Mouse (Mus musculus) layer of hippocampus, adult 2 months (tissue): ENCODE data around the gene Bahd1. TPM values are rescaled to one million over a fixed set of nuclear protein-coding genes. Genes with fewer than 3 reads are reported as not detected.

Experiments used
- DNase-seq, 2 experiments: peaks; one replicate each; pipeline ENCODE4 v3.0.0; 2022; ENCODE audit warnings: low spot score in 2 of 2
- H3K27ac ChIP-seq: fragments of 200-600 bp; 2 replicates; pipeline ENCODE4 v1.8.1; 2022
- H3K4me3 ChIP-seq: fragments of 200-600 bp; 2 replicates; pipeline ENCODE4 v1.8.1; 2022; ENCODE audit warnings: mild to moderate bottlenecking
- CTCF ChIP-seq: fragments of 200-600 bp; conservative IDR thresholded peaks from 2 replicates; pipeline ENCODE4 v1.8.1; 2022; ENCODE audit warnings: antibody characterized with exemption, mild to moderate bottlenecking, moderate library complexity
- long read RNA-seq, 2 experiments: library from polyadenylated mRNA; stranded (forward); transcript quantifications; one replicate each; pipeline ENCODE4 v2.0.0; 2021; ENCODE audit warnings: borderline mapping rate in 2 of 2
- total RNA-seq, 2 experiments: library from RNA; stranded (reverse); gene quantifications; 2 replicates each; pipeline ENCODE4 v1.2.3; 2021

Gene Bahd1
- total RNA-seq, result 10 to 100 TPM; 58.6 to 61.1 TPM
- long read RNA-seq, experiment 1, full-length matches to known transcripts, result 2 of 6 reads
- long read RNA-seq, experiment 1, partial matches to known transcripts, result 4 of 6 reads
- long read RNA-seq, experiment 1, other reads (novel, unspliced or antisense), result 0 of 6 reads
- long read RNA-seq, experiment 2, full-length matches to known transcripts, result 1 of 4 reads
- long read RNA-seq, experiment 2, partial matches to known transcripts, result 3 of 4 reads
- long read RNA-seq, experiment 2, other reads (novel, unspliced or antisense), result 0 of 4 reads

DNA sequence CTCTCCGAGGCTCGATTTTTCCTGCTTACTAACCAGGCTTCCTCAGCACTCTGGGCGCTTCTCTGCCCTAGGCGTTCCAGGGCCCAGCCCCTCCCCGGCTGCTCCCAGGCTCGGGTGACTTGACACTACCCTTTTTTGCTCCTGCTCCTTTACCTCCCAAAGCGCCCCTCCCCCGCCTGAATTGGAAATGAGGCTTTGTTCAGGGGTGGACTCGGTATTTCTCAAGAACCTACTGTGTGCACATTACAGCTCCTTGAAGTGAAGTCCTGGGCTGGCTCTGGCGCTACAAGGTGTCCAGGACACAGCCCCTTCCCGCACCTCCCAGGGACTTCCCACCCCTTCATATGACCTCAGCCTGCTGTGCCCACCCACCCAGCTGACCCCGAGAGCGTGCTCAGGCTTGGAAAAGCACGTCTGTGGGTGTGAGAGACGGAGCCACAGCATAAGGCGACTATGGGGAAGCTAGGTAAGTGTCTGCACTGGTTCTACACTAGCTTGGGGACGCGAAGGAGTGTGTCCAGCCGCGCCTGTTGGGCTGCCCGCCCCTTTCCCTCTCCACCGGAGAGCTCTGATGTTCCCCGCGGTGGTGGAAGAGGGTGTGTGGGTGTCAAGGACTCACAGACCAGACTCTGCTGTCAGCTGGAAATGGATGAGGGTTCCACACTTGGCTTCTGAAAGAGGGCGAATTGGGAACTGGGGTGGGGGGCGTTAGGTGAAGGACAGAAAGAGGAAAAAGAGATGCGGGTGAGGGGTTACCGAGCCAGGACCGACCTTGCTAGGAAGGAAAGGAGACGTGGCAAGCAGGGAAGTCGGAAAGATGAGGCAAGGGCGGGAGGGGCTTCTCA lies at the start of gene Bahd1:
Gene Bahd1, plus strand, starts transcription at position 397 of the 845 bp plus-strand sequence.
- peak within 1 kb of the TSS; percentile 84 for H3K27ac ChIP-seq
- DNase-seq, result peak in 1 of 2 experiments; percentile 35
- no peak for TF ChIP-seq CTCF

DNA sequence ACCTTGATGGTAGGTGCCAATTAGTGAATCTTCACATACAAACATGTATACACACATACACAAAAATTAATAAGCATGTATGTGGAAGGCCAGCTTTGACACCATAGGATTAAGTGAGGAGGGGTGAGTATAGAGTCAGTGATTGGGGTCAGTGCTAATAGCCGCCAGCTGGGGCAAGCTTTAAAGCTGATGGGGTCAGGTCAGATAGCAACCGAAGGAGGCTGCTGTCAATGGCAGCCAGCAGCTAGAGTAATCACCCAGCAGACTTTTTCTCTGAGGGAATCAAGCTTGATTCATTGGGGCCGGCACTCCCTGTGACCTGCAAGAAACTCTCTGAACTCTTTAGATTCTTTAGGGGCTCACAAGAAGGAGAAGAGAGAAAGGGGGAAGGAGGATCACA lies 48.4 kb upstream of the Bahd1 start:
- H3K4me3 ChIP-seq, result no peak overlapping the region
- no peak overlapping the region for H3K27ac ChIP-seq
- no peak for TF ChIP-seq CTCF
- DNase-seq, result no peak

More for the DNA sequence above, at the start of gene Bahd1:
- H3K4me3 ChIP-seq, result peak within 1 kb of the TSS; percentile 87

DNA sequence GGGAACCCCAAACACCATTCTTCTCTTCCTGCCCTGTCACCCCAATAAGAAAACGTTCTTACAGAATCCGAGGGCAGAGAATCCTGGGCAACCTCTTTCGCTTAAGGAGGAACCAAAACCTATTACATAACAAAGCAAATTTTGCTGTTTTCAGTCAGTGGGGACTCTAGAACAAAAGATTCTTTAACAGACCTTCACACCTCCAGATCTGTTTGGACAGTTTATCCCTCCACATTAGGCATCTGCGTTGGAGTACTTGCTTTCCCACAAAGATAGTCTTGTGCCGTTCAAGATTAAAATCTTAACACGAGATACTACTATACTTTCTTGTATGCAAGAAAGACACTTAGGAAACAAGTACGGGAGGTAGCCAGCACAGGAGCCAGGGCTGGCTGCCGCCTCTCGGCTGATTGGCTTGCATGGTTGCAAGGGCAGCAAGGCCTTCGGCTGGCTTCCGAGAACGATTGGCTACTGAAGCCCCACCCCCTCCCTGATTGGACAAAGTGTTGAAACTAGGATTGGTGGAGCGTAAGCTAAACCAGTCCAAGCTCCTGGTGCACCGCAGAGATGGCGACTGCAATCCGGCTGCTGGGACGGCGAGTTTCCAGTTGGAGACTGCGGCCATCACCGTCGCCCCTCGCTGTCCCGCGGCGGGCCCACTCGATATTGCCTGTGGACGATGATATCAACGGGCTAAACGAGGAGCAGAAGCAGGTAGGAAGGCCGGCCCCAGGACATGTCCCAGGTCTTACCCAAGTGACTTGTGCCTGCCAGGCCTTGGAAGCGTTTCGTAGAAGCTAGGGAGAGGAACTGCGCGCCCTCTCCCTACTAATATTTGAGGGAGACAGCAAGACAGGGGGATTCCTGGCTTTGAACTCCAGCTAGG lies 38.5 kb upstream of the Bahd1 start, which contains the start of gene Ivd:
Gene Ivd, plus strand, starts transcription at position 501 of the 886 bp plus-strand sequence.
- peak within 1 kb of the TSS; percentile 94 for H3K4me3 ChIP-seq
- peak; percentile 90 to 95 for DNase-seq
- H3K27ac ChIP-seq, result peak within 1 kb of the TSS; percentile 91
- no peak for TF ChIP-seq CTCF

DNA sequence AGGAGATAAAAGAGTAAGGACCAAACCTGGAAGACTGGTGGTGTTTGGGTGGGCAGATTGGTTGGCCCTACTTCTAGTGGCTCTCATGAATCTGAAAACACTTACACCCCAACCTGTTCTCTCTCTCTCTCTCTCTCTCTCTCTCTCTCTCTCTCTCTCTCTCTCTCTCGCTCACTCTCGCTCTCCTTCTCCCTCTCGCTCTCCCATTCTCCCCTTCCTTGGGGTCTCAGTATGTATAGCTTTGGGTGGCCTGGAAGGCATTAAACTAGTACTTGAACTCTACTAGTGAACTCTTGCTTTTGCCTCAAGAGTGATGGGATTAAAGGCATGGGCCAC lies 37.9 kb upstream of the Bahd1 start:
- H3K4me3 ChIP-seq, result peak overlapping the region; percentile 94
- peak overlapping the region; percentile 91 for H3K27ac ChIP-seq
- TF ChIP-seq CTCF, result no peak
- no peak for DNase-seq

DNA sequence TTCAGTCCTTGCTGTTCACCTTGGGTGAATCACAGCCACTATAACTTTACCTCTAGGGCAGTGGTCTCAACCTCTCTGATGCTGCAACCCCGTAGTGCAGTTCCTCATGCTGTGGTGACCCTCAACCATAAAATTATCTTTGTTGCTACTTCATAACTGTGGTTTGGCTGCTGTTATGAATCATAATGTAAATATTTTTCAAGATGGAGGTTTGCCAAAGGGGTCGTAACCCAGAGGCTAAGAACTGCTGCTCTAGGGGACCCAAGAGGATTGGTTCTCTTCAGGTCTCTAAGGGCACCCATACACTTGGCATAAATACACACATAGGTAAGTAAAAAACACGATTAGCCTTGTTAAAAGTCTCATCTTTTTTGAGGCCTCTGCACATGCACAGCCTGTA lies 29.6 kb upstream of the Bahd1 start:
- TF ChIP-seq CTCF, result no peak
- H3K27ac ChIP-seq, result peak overlapping the region; percentile 80
- H3K4me3 ChIP-seq, result no peak overlapping the region
- no peak for DNase-seq

DNA sequence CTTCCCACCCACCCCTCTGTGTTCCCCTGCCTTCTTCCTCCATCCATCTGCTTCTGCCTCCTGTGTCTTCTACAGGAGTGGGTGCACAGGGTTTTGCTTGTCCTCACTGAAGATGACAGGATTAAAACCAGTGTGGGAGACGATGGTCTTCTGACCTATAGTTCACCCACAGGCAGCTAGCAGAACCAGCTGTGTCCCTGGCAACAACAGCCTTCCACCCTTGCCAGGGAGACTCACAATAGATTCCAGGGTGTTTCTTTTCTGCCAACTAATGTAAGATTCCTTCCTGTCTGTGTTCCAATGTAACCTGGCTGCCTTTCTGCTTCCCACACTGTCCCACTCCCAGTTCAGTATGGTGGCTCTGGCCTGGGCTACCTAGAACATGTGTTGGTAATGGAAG lies 29.1 kb upstream of the Bahd1 start:
- TF ChIP-seq CTCF, result no peak
- Histone ChIP-seq H3K4me3 (no peak overlapping the region), H3K27ac (peak overlapping the region; percentile 80)
- DNase-seq, result peak in 1 of 2 experiments; percentile 27

DNA sequence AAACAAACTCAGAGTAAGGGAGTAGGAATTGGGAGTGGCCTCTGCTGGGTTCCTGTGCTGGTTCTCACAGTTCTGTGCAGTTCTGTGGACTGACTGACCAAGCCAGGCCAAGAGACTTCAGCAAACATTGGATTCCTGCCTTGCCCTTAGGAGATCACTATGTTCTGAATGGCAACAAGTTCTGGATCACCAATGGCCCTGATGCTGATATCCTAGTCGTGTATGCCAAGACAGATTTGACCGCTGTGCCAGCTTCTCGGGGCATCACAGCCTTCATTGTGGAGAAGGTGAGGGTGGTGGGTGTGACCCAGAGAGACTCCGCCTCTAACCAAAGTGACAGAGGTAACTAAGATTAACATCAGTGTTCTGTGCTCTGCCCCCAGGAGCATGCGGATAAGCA lies 27.2 kb upstream of the Bahd1 start:
- no peak for DNase-seq
- Histone ChIP-seq H3K27ac (no peak overlapping the region), H3K4me3 (no peak overlapping the region)
- TF ChIP-seq CTCF, result no peak

DNA sequence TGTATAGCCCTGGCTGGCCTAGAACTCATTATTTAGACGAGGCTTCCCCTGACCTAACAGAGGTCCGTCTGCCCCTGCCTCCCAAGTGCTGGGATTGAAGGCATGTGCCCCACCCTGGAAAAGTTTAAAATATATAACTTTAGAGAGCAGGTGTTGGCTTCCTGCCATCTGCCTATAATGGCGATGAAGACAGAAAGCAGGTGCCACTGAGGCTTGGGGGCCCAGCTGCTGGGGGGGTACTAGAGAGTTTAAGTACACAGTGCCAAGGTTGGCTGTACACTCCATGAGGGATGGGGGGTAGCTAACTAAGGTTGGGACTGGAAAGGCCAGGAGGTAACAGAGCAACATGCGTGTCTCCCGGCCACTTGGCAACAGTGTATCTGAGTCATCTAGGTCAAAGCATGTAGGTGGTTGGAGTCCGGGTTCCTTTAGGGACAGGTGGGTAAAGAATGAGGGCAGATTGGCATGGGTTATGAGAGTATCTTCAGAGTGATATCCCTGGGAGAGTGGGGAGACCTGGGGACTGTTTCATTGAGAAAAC lies 26.2 kb upstream of the Bahd1 start:
- H3K27ac ChIP-seq, result no peak overlapping the region
- no peak overlapping the region for H3K4me3 ChIP-seq
- DNase-seq, result no peak
- no peak for TF ChIP-seq CTCF

DNA sequence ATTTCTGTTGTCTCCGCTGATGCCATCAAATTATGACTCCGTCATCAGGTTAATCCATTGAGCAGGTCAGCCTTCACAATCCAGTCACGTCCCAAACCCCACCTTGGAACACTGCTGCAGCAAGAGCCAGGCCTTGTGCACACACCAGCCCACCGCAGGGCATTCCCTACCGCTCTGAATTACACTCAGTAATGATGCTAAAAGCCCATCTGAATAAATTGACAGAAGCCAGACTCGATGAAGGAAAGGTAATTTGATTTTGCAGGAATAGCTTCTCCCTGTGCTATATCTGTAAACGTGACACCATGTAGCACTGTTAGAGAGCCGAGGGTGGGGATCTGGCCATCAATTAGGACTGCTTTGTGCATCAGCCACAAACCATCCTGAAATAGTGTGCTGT lies 24.9 kb upstream of the Bahd1 start:
- H3K27ac ChIP-seq, result no peak overlapping the region
- no peak for TF ChIP-seq CTCF
- H3K4me3 ChIP-seq, result no peak overlapping the region
- no peak for DNase-seq

DNA sequence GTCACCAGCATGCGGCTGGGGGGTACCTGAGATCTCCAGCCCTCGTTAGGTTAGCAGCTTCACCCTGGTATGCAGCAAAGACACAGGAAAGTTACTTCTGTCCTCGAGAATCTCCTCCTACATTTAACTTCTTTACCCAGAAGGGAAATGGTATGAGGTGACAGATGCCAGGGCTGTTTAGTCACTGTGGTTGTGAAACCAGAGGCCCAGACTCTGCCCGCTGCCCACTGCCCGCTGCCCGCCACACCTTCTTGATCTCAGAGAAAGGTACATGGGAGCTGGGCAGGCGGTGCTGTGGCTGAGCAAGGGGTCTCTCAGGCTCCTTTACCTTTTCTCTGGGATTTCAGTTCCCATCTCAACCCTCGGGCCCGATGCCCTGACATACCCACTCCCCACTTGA lies 23.7 kb upstream of the Bahd1 start:
- H3K4me3 ChIP-seq, result no peak overlapping the region
- no peak overlapping the region for H3K27ac ChIP-seq
- DNase-seq, result no peak
- TF ChIP-seq CTCF, result no peak

DNA sequence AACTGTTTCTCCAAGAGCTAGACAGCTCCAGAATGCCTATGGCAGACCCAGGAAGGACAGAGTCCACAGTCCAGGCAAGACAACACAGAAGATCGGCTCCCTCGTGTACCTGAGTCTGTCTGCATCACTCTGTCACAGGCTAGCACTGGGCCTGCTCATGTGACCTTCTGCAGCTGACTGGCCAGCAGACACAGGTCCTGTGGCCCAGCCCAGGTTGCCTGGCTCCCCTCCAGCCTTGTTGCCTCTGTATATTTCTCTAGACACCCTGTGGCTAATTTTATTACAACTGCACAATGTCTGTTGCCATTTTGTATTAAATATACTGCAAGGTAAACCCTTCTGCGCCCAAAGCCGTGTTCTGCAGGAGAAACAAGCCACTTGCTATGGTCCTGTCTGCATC lies 19.2 kb upstream of the Bahd1 start:
- no peak for DNase-seq
- no peak for TF ChIP-seq CTCF
- Histone ChIP-seq H3K27ac (no peak overlapping the region), H3K4me3 (no peak overlapping the region)

DNA sequence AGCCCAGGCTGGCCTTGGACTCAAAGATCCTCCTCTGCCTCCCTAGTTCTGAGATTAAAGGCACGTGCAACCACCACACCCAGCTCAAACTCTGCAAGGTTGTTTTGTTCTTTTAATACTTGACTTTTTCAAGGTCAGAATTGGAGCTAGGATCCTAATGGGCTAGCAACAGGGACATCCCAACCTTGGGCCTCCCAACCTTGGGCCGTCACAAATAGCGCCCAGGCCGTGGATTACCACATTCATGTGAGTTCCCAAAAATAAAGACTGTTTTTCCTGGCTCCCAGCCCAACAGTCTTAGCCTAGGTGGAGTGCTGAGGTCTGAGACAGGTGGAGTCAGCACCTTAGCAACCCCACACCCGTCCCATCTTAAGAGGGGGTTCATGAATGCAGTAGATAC lies 18.2 kb upstream of the Bahd1 start:
- Histone ChIP-seq H3K4me3 (no peak overlapping the region), H3K27ac (no peak overlapping the region)
- TF ChIP-seq CTCF, result no peak
- DNase-seq, result no peak
